Mouse (Mus musculus): ENCODE measurements around the gene Rapgef3. TPM values are rescaled to one million over a fixed set of nuclear protein-coding genes. Genes with fewer than 3 reads are reported as not detected.

The Rapgef3 gene
- 1.1 TPM for polyA plus RNA-seq (2014; fragmentation: Illumina TruSeq; extraction: RNeasy Lipid Tissue Mini Kit (QIAGEN cat#74804); ENCODE audit: low read depth, low replicate concordance)

GRCm38 (mm10) chr15:97767280-97768186 is at the start of gene Rapgef3:
Rapgef3 (minus strand) TSS chr15:97767972.

GRCm38 (mm10) chr15:97778311-97779098 is 10.7 kb upstream of the Rapgef3 start, which contains the start of gene Slc48a1:
Slc48a1 (plus strand) TSS chr15:97778520.

GRCm38 (mm10) chr15:97731111-97731510 is 36.7 kb downstream of the Rapgef3 start, which contains the start of gene Endou:
Endou (minus strand) TSS chr15:97731339.

GRCm38 (mm10) chr15:97705211-97706050 is 62.3 kb downstream of the Rapgef3 start, which contains the start of gene Rpap3:
Rpap3 (minus strand) TSS chr15:97705825.

Other genes with a start within 250 kb of the Rapgef3 start
- gene Rpap3, start 62.1 kb downstream of the Rapgef3 start, polyA plus RNA-seq (2014; fragmentation: Illumina TruSeq; extraction: RNeasy Lipid Tissue Mini Kit (QIAGEN cat#74804); ENCODE audit: low read depth, low replicate concordance), result 25.9 TPM
- 2.0 TPM for gene Endou, start 36.6 kb downstream of the Rapgef3 start, polyA plus RNA-seq (2014; fragmentation: Illumina TruSeq; extraction: RNeasy Lipid Tissue Mini Kit (QIAGEN cat#74804); ENCODE audit: low read depth, low replicate concordance)
- gene Slc48a1, start 10.5 kb upstream of the Rapgef3 start, polyA plus RNA-seq (2014; fragmentation: Illumina TruSeq; extraction: RNeasy Lipid Tissue Mini Kit (QIAGEN cat#74804); ENCODE audit: low read depth, low replicate concordance), result 63.9 TPM
- 1.6 TPM for gene Hdac7, start 76.5 kb upstream of the Rapgef3 start, polyA plus RNA-seq (2014; fragmentation: Illumina TruSeq; extraction: RNeasy Lipid Tissue Mini Kit (QIAGEN cat#74804); ENCODE audit: low read depth, low replicate concordance)
- gene Vdr, start 142.7 kb upstream of the Rapgef3 start, polyA plus RNA-seq (2014; fragmentation: Illumina TruSeq; extraction: RNeasy Lipid Tissue Mini Kit (QIAGEN cat#74804); ENCODE audit: low read depth, low replicate concordance), result 82.4 TPM
- gene Tmem106c, start 196.2 kb upstream of the Rapgef3 start, polyA plus RNA-seq (2014; fragmentation: Illumina TruSeq; extraction: RNeasy Lipid Tissue Mini Kit (QIAGEN cat#74804); ENCODE audit: low read depth, low replicate concordance), result 8.1 TPM
- gene Col2a1, start 236.7 kb upstream of the Rapgef3 start, polyA plus RNA-seq (2014; fragmentation: Illumina TruSeq; extraction: RNeasy Lipid Tissue Mini Kit (QIAGEN cat#74804); ENCODE audit: low read depth, low replicate concordance), result not detected

Data from kidney, adult 10 weeks (tissue).